Mouse (Mus musculus) layer of hippocampus, postnatal 36 days (tissue): Measurements from ENCODE around the gene Ppm1j. TPM values are rescaled to one million over a fixed set of nuclear protein-coding genes. Genes with fewer than 3 reads are reported as not detected.
"Not testable (repeated sequence)": the region's sequence is repeated elsewhere in the genome, so short reads cannot be mapped to it uniquely, and the experiment has no call there.

ENCODE experiments used
- DNase-seq, 2 experiments: peaks; one replicate each; pipeline ENCODE4 v3.0.0; 2022
- total RNA-seq, 2 experiments: library from RNA; stranded (reverse); gene quantifications; 2 replicates each; pipeline ENCODE4 v1.2.3; 2021

The Ppm1j gene
- total RNA-seq: under 1 TPM in 1 of 2 experiments, not detected in 1; 0.25 TPM

DNA sequence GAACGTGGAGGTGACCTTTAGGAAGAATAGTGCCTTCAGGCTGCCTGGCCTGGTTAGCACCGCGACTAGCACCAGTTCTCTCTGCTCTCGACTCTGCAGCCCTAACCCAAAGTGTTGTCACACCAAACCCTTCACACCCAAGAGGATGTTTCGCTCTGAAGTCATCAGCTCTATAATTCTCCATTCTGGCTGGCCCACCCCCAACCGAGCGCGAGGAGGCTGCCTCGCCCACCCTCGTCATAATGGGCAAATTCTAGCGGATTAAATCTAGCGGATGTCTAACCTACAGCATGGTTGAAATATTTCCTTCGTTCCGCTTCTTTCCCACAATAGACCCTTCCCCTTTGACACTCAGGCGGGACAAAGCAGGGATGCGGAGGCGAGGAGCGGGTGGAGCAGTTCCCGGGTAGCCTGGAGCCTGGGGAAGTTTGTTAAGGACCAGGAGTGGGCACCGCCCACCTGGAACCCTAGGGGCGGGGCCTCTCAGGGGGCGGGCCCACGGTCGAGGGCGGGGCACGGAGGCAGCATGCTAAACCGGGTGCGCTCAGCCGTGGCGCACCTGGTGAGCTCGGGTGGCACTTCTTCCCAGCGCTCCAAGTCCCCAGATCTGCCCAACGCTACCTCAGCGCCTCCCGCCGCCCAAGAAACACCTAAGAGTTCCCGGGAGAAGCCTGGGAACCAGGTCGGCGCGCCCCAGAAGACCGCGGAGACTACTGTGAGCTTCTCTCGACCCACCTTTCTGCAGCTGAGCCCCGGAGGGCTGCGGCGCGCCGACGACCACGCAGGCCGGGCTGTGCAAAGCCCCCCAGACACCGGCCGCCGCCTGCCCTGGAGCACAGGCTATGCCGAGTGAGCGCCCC is at the start of gene Ppm1j:
Ppm1j (plus strand) TSS at position 496 of the 860 bp plus-strand sequence.
- no peak for DNase-seq

DNA sequence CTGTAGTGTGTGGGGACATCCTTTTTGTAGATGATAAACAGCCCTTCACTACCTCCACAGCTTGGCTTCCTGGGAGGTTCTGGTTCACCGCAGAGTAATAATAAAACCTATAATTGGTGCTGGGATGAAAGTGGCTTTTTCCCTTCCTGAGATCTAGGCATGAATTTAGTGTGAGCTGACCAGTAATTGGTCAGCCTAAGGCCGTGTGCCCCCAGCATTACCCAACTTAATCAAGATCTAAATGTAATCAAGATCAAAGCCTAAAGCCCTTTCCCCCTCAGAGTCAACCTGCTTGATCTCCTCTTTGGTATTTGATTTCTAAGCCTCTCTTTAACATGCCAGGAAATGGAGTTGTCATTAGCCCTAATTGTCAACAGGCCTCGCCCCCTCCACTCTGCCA is 47.9 kb upstream of the Ppm1j start:
- no peak for DNase-seq

DNA sequence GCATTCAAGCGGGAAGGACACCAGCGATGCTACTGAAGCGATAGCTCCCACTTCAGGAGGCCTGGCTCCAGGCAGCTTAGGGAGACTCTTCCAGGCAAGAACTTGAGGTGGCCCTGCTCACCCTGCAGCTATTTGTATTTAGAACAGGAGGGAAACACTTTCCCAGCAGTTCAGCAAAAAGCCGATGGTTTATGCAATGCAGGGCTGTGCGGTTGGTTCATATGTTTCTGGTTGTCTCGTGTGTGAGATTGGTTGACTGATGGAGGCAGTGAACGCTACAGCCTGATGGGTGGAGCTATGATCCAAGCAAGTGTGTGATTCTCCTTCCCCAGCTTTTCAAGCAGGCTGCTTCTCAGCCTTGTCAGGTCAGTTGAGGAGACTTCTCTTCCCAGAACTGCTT is 46.2 kb upstream of the Ppm1j start:
- no peak for DNase-seq

DNA sequence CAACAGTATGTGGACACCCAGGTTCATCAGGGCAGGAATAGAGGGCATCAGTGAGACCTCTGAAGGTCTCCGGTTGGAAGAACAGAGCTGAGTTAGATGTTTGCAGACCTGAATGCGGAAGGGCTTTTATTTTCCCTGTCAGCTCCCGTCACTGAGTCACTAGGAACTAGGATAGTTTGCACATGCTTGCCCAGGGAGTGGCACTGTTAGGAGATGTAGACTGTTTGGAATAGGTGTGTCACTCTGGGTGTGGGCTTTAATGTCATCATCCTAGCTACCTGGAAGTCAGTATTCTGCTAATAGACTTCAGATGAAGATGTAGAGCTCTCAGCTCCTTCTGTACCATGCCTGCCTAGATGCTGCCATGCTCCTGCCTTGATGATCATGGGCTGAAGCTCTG is 38.9 kb upstream of the Ppm1j start:
- DNase-seq: no peak

DNA sequence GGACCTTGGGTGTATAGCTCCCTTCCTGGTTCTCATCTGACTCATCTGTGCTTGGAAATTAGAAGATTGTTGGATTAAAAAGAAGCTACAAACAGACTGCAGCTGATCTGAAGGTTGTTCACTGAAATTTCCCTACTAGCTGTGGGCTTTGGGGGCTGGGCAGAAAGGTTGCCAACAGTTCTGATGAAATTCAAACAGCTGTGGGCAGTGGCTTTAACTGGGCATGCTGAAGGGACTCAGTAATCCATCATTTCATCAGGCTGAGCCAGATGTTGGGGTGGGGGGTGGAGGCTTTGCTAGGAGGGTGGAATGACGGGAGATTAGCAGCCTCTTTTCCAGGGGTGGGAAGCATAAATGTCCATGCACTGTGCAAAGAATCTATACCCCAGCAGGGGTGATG is 37.7 kb upstream of the Ppm1j start:
- no peak for DNase-seq

DNA sequence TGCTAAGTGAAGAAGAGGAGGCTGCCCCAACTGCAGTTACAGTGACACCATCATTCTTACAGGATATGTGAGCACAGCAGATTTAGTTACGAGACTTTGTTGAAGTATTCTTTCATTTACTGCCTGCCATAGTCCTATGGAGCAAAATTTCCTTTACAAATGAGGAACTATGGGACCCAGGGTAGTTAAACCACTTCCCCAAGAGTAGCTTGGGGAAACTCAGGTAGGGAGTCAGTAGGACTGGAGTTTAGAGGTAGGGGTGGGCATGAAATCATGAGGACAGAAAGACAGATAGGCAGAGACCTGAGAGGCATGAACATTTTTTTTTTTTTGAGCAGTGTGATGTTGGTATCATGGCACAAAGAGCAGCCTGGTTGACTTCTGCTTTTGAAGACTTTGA is 37.0 kb upstream of the Ppm1j start:
- DNase-seq: no peak

DNA sequence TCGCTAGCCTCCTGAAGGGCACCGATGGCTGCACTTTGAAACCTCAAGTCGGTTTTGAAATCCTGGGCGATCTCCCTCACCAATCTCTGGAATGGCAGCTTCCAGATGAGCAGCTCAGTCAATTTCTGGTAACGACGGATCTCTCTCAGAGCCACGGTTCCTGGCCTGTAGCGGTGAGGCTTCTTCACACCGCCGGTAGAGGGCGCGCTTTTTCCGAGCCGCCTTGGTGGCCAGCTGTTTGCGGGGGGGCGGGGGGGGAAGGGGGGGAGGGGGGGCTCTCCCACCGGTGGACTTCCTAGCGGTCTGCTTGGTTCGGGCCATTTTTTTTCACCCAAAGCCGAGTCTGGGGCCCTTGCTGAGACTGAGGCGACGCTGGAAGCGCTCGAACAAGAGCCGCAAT is 28.0 kb upstream of the Ppm1j start:
- not testable (repeated sequence) for DNase-seq

DNA sequence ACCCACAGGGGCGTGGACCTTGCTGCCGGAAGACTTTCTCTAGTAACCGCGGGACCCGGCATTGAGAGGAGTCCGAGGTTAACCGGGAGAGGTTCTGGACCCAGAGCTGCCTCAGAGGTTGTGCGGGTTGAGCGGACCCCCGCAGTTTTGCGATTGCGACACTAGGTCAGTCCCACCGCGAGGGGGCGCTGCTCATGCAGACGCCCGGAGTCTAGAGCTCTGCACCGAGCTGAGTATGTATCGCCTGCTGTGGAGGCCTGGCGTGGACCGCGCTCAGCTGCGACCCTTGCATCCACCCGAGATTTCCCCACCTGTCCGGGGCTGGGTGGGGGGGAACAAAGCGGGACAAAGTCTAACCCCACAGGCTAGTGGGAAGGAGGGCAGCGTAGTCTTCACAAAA is 22.4 kb upstream of the Ppm1j start:
- DNase-seq: peak; percentile 53

DNA sequence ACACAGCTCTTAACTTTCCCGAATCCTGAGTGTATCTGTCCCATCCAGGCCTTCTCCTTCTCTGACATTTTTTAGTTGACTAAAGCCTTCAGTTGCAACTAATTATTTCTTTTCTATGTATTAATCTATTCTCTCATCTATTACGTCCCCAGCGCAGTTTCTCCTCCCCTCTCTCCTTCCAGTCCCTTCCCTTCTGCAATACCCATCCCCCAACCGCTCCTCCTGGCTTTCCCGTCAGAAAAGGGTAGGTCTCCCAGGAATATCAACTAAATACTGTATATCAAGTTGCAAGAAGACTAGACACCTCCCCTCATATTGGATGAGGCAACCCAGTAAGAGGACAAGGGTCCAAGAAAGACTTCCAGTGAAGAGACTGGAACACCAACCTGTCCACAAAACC is 22.0 kb upstream of the Ppm1j start:
- no peak for DNase-seq

DNA sequence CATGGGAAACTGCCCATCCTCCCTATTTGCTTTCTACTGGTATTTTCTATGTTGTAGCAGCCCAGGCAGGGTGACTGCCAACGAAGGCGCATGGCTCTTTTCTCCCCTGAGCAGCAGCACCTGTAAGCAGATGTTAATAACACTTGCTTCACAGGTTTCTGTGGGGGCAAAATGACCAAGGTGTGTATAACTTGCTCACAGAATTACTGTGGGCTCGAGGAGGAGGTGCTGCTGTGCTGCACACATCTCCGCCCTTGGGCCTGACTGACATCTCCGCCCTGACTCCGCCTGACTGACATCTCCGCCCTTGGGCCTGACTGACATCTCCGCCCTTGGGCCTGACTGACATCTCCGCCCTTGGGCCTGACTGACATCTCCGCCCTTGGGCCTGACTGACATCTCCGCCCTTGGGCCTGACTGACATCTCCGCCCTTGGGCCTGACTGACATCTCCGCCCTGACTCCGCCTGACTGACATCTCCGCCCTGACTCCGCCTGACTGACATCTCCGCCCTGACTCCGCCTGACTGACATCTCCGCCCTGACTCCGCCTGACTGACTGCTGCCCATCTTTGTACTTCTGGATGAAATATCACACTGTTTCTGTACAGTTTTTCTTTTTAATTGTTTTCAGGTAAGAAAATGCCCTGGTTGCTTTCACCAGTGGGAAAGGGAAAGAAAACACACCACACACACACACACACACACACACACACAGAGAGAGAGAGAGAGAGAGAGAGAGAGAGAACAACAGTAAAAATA is 18.6 kb upstream of the Ppm1j start:
- not testable (repeated sequence) for DNase-seq

DNA sequence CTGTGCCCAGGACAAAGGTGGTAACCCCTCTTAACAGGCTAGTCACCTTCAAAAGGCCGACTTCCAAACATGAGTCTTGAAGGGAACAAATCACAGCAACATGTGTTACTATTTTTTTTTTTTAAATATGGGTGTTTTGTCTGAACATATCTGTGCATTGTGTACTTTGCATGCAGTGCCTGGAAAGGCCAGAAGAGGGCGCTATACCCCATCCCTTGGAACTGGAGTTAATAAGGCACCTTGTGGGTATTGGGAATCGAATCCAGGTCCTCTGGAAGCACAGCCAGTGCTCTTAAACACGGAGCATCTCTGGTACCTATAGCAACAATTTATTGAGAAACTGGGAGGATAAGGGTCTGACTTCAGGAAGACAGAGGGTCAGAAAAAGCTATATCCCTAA is 15.8 kb upstream of the Ppm1j start:
- DNase-seq: no peak

DNA sequence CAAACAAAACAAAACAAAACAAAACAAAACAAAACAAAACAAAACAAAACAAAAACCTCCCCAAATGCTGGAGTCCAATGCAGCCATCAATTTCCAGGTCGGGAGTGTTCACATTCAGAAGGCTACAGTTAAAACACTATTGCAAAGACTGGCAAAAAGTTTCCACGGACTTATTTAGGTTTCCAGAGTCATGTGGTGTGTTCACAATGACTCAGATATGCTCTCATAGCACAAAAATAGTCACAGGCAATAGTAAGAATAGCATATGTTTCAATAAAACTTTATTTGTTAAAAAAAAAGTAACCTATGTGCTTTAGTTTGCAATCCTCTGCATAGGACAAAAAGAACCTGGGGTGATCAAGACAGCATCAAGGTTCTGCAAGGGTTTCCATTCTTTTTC is 13.7 kb upstream of the Ppm1j start:
- DNase-seq: no peak

DNA sequence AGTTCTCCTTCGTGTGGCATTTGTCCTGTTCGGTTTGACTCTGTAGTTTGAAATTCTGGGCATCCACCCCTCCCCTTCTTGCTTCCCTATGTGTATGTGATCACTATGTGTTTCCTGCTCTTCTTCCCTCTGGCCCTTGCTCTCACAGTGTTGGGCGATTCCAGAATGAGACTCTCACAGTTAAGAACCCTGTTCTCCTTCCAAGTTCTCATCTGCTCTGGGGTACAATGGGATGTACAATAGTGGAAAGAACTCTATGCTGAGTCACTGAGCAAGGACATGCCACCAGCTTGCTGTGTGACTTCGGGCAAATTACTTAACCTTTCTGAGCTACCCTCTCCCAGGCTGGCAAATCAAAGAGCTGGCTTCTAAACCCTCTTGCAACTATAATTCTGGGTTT is 13.1 kb upstream of the Ppm1j start:
- DNase-seq: no peak

DNA sequence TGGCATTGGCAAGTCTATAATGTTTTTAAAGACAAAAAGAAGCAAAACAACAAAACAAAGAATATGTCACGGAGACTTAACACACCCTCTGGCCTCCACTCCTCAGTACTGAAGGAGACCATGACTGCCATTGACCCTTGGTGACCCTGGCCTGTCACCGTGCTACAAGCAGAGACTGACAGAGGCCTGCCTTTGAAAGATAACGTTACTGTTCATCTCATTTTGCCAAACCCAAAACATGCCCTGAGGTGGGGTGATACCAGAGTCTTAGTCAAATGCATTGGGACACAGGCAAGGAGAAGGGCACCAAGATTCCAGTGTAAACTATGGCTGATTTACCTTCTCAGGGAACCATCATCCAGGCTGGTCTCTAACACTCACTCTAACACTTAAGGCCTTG is 11.7 kb upstream of the Ppm1j start:
- no peak for DNase-seq

DNA sequence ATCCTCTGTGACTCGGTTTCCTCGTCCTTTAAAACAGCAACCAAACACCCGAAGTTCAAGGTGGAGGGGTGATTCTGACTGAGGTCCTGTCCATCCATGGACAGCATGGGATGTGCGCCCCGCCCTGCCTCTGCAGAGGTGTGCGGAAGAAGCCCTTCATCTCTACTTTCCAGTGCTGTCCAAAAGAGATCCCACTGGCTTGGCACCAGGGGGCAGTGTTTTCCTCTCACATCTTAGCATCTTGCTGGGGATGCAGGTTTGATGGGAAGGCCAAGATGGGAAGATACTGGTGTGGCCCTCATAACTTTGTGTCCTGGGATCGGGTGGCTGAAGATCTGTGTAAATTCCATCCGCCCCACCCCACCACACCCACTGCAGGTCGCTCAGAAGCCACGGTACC is 10.8 kb upstream of the Ppm1j start:
- no peak for DNase-seq

DNA sequence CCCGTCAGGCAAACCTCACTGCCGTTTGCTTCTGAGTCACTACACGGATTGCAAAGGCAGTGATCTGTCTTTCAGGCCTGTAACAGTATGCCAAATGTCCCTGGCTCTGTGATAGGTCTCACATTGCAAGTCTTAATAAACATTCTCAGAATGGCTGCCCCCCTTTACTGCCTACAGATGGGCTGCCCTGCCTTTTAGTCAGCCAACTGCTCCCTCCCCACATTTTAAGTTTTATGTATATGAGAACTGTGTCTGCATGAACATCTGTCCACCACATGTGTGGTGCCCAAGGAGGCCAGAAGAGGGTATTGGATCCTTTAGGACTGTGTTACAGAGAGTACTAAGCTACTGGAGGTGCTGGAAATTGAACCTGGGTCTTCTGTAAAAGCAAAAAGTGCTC is 9.9 kb upstream of the Ppm1j start:
- DNase-seq: no peak

DNA sequence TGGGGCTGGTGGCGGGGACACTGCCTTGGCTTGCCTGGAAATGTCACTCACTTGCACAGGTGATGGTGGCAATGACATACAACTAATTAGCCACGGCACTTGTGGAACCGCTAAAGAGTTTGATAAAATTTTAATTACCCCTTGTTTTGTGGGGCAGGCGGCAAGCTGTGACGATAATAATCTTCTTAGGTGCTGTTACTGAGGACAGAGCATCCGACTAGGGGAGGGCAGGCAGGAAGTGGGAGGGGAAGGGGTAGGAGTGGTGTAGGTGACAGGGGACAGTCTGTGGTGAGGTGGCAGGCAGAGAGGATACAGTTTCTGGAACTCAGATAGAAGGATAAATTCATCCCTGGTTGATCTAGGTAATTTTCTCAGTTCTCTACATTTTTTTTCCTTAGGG is 9.4 kb upstream of the Ppm1j start:
- DNase-seq: no peak

DNA sequence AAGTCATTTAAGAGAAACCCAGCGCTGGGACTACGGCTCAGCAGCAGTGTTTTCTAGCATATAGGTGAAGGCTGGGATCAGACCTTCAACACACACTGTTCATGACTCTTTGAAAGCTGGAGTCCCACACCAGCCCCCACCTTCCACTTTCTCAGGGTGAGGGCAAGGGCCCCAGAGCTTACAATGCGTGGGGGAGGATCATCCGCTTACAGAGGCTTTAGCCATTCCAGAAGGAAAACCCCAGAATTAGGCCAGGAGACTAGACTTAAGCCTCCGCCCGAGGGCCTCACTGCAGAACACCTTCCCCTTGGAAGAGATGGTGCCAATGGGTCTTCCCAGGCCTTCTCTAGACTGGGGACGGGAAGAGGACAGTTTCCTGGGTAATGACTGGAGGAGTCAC is 7.6 kb upstream of the Ppm1j start:
- no peak for DNase-seq

DNA sequence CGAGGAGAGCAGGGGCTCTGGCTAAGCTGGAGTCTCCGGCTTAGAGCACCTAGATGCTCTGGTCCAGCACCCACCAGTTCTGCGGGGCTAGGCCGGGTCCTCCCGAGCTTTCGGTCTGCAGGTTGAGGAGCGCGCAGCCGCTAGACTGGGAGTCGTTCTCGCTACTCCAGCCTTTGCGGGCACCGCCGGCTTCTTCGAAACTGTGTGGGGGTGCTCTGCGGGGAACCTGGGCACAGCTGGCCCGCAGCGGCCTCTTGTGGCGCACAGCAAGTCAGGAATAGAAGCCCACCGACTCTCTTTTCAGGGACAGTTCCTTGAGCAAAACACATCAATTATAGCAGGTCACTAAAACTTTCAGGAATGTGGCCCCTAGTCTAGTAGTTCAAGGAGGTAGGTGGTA is 3.5 kb upstream of the Ppm1j start:
- DNase-seq: no peak

DNA sequence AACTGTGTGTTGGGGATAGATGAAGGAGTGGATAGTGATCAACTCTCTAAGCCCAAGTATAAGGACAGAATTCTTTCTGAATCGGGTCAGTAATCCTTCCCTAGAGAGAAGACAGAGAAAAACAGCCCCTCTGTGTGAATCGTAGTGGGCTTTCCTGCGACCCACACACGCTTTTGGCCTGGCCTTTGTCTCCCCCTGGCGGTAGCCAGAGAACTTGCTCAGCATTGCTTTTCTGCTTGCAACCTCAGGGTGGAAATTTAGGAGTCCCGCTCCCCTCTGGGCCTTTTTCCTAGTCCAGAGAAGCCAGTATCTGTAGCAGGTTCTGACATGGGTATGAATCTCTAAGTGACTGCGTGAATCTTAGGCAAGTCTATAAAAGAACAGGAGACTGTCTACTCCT is 907 bp upstream of the Ppm1j start:
- no peak for DNase-seq

DNA sequence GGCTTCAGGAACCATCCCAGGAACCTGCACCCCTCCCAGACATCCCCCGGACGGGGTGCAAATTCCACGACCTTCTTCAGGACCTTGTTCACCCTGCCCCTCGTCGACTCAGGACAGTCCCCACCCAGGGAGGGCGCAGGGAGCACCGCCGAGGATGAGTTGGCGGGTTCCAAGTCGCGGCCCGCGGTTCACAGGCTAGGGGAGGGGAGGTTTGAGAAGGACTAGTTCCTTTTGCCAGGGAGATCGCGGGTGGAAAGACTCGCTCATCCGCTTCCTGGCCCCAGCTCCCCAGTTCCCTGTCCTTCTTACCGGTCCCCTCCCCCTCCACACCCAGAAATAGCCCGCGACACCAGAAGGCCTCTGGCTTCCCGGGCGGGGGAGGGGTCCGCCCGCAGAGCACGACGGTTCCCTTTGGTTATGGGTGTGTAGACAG is 631 bp downstream of the Ppm1j start, which contains the start of gene Fam19a3:
Fam19a3 (minus strand) TSS at position 370 of the 433 bp plus-strand sequence.
- no peak for DNase-seq

DNA sequence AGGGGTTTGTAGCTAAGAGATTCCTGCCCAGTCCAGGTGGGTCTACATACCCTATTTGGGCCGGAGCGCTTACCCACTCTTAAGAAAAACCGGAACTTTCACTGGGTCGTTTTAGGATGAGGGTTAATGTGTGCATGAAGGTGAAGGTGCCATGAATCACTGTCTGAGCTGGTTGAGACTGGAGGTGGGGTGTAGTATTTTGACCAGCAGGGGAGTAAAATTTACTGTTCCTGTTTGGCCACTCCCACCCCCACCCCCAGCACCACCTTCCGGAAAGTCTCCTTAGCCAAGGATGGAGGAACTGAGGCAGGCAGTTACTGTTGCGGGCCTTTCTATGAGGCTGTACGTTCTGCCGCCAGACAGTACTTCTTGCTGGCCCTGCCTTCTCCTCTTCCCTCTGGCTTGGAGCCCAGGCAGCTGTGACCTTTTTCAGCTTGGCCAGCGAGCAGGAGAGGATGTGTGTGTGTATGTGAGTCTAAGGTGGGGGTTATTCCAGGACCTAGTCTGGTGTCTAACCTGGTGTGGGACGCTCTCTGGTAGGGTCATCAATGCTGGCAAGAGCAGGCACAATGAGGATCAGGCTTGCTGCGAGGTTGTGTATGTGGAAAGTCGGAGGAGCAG is 1.3 kb downstream of the Ppm1j start:
- no peak for DNase-seq

DNA sequence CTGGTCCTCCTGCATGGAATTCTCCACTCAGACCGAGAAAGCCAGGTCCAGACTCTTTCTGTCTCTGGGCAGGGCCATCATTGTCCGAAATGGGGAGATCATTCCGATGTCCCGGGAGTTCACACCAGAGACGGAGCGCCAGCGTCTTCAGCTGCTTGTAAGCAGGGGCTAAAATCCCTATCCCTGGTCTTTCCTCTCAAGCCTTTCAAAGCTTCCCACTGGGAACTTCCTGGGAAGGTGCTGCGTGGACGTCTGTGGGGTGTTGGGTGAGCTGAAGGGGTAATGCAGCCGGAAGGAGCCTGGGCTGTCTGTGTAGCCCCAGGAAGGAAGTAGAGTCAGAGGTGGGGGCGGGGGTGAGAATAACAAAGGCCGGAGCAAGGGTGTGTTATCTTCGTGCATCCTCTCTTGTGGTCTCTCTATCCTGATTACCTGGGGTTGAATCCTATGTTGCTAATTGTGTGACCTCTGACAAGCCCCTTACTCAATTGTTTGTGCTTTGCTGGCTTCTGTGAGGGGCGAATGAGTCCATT is 3.2 kb downstream of the Ppm1j start:
- no peak for DNase-seq
